Mouse (Mus musculus): Measurements from ENCODE around the gene Syce3. TPM values are rescaled to one million over a fixed set of nuclear protein-coding genes. Genes with fewer than 3 reads are reported as not detected.

Syce3 gene
- polyA plus RNA-seq, 1 experiment from 2014 or later: not detected

DNA sequence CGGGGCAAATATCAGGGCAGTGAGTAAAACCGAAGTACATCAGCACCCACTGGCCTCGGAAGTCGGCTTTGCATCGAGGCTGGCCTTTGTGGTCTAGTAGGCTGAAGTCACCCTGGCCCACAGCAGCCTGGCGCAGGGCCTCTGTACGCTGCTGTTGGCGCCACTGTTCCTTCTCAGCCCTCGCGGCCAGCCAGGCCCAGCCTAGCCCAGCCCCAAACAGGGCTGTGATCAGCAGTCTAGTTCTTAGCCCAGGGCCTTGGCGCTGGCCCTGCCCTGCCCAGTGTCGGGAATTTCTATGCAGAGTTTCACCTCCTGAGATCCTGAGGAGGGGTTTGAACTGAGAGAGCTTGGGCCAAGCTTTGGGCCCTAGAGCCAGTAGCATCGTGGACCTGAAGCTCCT is 38.2 kb downstream of the Syce3 start:
- H3K9me3 ChIP-seq (replicated peaks): no peaks in the 10 kb centered on the region
- no peak overlapping the region for H3K4me3 ChIP-seq
- 88% methylated on average over 13 of the region's 13 CpGs for WGBS
- H3K27ac ChIP-seq: 0 out of 2 replicates have a peak overlapping the region, but pooled peaks have one; percentile 98
- no peak overlapping the region for H3K4me2 ChIP-seq
- H3K27me3 ChIP-seq: peaks cover 13% of the 10 kb centered on the region
- H3K36me3 ChIP-seq: peaks cover 54% of the 10 kb centered on the region
- H3K9ac ChIP-seq: no peak overlapping the region
- no peak for ATAC-seq (replicated peaks; ENCODE audit: insufficient number of reproducible peaks, insufficient read depth, low FRiP score, low read depth)
- H3K4me1 ChIP-seq (replicated peaks): peaks cover 18% of the 10 kb centered on the region

- Histone ChIP-seq H3K9me3 (replicated peaks) (no peaks in the 10 kb centered on the region), H3K27me3 (no peaks in the 10 kb centered on the region), H3K4me3 (no peak overlapping the region), H3K27ac (no peak overlapping the region), H3K9ac (no peak overlapping the region), H3K4me2 (no peak overlapping the region), H3K4me1 (replicated peaks) (no peaks in the 10 kb centered on the region), H3K36me3 (peaks cover 94% of the 10 kb centered on the region)
- no peak for ATAC-seq (replicated peaks; ENCODE audit: insufficient number of reproducible peaks, insufficient read depth, low FRiP score, low read depth)
- 90% methylated on average over 4 of the region's 4 CpGs for WGBS
Measured at GRCm38 (mm10) chr15:89365141-89365551, 45.2 kb downstream of the Syce3 start.

DNA sequence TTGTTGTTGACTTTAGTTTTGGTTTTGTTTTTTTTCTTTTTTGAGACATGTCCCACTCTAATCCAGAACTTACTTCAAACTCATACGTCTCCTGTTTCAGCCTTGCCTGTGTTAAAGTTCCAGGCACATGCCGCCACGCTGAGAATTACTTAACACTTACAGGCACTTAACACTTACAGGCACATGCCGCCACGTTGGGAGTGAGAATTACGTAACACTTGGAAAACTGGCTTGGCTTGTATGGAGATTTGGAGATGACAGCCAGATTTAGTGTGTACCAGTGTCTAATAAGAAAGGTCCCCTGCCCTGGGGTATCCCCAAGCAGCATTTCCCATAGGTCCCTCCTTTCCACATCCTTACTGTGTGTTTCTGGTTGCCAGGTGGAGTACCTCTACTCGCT is 47.3 kb downstream of the Syce3 start:
- no peak overlapping the region for H3K27ac ChIP-seq
- H3K9ac ChIP-seq: no peak overlapping the region
- no peak overlapping the region for H3K4me3 ChIP-seq
- 80% methylated on average over 7 of the region's 7 CpGs for WGBS
- ATAC-seq (replicated peaks; ENCODE audit: insufficient number of reproducible peaks, insufficient read depth, low FRiP score, low read depth): no peak
- no peak overlapping the region for H3K4me2 ChIP-seq
- peaks cover 11% of the 10 kb centered on the region for H3K4me1 ChIP-seq (replicated peaks)
- H3K27me3 ChIP-seq: no peaks in the 10 kb centered on the region
- no peaks in the 10 kb centered on the region for H3K9me3 ChIP-seq (replicated peaks)
- peaks cover 76% of the 10 kb centered on the region for H3K36me3 ChIP-seq

DNA sequence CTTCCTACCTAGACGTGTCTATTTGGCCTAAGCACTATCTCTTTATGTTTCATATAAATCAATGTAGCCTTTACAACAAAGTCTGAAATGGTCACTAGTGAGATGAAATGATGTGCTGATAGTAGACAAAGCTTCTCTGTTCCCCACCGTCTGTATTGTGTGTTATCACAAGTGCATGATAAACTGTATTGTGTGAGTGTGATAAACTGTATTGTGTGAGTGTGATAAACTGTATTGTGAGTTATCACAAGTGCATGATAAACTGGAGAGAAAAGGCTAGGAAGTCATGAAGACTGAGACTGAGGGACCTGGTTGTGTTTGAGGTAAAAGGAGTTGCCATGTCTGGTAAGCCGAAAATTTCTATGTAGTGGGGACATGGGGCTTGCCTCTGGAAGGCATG is 51.5 kb downstream of the Syce3 start:
- Histone ChIP-seq H3K27me3 (no peaks in the 10 kb centered on the region), H3K4me2 (no peak overlapping the region), H3K27ac (no peak overlapping the region), H3K36me3 (peaks cover 33% of the 10 kb centered on the region), H3K9ac (no peak overlapping the region), H3K4me1 (replicated peaks) (peaks cover 40% of the 10 kb centered on the region), H3K9me3 (replicated peaks) (no peaks in the 10 kb centered on the region), H3K4me3 (no peak overlapping the region)
- 57% methylated on average over 3 of the region's 3 CpGs for WGBS
- no peak for ATAC-seq (replicated peaks; ENCODE audit: insufficient number of reproducible peaks, insufficient read depth, low FRiP score, low read depth)

- peak; percentile 40; the same call in 1 of the 2 replicates for ATAC-seq (replicated peaks; ENCODE audit: insufficient number of reproducible peaks, insufficient read depth, low FRiP score, low read depth)
- Histone ChIP-seq H3K27ac (peak overlapping the region; percentile 87), H3K4me3 (peak overlapping the region; percentile 86), H3K36me3 (peaks cover 34% of the 10 kb centered on the region), H3K4me1 (replicated peaks) (peaks cover 42% of the 10 kb centered on the region), H3K9me3 (replicated peaks) (no peaks in the 10 kb centered on the region), H3K27me3 (no peaks in the 10 kb centered on the region), H3K4me2 (peak overlapping the region; percentile 69), H3K9ac (peak overlapping the region; percentile 91)
- under 1% methylated on average over 15 of the region's 15 CpGs for WGBS
Measured at GRCm38 (mm10) chr15:89356372-89356771, 53.9 kb downstream of the Syce3 start.

DNA sequence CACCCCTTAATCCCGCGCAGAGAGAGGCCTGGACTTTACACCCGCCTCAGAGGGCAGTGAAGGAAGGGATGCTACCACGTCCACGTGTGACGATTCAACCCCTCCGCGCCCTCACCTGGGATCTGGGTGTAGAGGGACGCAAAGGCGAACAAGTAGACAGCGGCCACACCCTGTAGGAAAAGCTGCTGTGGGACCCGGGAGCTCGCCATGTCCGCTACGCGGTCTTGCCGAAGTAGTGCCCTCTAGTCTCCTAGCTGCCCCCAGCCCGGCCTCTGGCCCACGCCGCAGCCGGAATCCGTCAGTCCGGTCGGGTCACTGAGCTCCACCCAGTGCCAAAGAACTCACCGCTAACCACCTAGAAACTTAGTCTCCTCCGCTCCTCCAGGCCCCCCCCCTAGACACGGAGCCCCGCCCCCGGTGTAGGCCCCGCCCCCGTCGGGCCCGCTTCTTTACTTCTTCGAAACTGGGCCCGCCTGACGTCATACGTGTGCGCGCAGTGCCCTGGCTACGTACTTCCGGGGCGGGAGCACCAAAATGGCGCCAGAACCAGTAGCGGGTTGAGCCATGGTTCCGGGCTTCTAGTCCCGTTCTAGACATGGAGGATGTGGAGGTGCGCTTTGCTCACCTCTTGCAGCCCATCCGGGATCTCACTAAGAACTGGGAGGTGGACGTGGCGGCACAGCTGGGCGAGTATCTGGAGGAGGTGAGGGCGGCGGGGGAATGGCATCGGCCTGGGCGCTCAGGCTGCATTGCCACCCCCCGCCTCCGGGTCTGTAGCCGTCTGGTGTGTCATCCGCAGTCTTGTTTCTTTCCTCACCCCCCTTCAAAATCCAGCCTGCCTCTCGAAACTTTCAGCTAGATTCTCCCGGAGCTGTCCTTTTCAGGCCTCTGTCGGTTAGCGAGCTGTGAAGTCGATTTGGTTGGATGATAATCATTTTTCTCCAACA is 54.8 kb downstream of the Syce3 start, which contains the start of the genes Lmf2 and Ncaph2:
TSS of gene Lmf2 (minus strand) at position 419 of the 947 bp plus-strand sequence.
TSS of gene Ncaph2 (plus strand) at position 479 of the 947 bp plus-strand sequence.
- ATAC-seq (replicated peaks; ENCODE audit: insufficient number of reproducible peaks, insufficient read depth, low FRiP score, low read depth): peak; percentile 91
- Histone ChIP-seq H3K4me1 (replicated peaks) (peaks cover 42% of the 10 kb centered on the region), H3K9ac (peak within 1 kb of the TSS; percentile 91), H3K9me3 (replicated peaks) (no peaks in the 10 kb centered on the region), H3K36me3 (peaks cover 35% of the 10 kb centered on the region), H3K4me3 (peak within 1 kb of the TSS; percentile 86), H3K4me2 (peak within 1 kb of the TSS; percentile 69), H3K27ac (peak within 1 kb of the TSS; percentile 87), H3K27me3 (no peaks in the 10 kb centered on the region)
- WGBS: under 1% methylated on average over 64 of the region's 64 CpGs

DNA sequence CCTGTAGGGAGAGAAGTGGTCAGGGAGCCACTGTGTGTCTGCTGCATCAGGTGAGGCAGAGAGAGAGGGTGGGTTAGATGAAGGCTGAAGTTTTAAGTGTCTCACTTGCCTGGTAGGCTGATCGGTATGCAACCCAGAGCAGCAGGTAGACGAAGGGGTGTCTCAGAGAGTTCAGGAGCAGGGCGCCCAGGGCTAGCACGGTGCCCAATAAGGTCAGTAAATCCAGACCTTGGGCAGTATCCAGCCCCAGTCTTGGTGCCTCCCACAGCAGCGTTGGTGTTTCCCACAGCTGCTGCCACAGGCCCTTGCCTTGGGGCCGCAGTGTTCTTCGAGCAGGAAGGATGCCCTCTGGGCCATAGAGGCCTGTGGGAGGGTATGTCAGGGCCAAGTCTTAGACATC is 55.8 kb downstream of the Syce3 start:
- Histone ChIP-seq H3K9me3 (replicated peaks) (no peaks in the 10 kb centered on the region), H3K27me3 (no peaks in the 10 kb centered on the region), H3K27ac (no peak overlapping the region), H3K4me3 (peak overlapping the region; percentile 86), H3K4me2 (peak overlapping the region; percentile 69), H3K4me1 (replicated peaks) (peaks cover 42% of the 10 kb centered on the region), H3K36me3 (peaks cover 36% of the 10 kb centered on the region), H3K9ac (peak overlapping the region; percentile 91)
- no peak for ATAC-seq (replicated peaks; ENCODE audit: insufficient number of reproducible peaks, insufficient read depth, low FRiP score, low read depth)
- 73% methylated on average over 7 of the region's 7 CpGs for WGBS

DNA sequence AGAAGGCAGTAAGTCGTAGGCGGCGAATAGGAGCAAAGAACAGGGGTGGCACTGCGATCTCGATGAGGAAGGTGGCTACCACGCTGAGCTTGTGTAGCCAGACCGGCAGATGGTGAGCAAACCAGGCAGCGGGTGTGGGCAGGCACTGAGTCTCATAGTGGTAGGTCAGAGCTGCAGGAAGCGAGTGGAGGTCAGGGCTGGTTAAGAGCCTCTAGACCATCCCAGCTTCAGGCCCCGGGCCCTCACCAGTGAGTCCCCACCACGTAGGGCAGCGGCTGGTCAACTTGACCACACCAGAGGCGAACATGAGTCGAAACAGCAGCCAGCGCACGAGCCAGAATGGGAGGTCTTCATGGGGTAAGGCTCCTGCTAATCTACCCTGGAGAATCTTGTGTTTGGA is 56.5 kb downstream of the Syce3 start:
- Histone ChIP-seq H3K27me3 (no peaks in the 10 kb centered on the region), H3K9me3 (replicated peaks) (no peaks in the 10 kb centered on the region), H3K36me3 (peaks cover 36% of the 10 kb centered on the region), H3K4me2 (peak overlapping the region; percentile 69), H3K4me1 (replicated peaks) (peaks cover 37% of the 10 kb centered on the region), H3K9ac (no peak overlapping the region), H3K27ac (no peak overlapping the region), H3K4me3 (no peak overlapping the region)
- no peak for ATAC-seq (replicated peaks; ENCODE audit: insufficient number of reproducible peaks, insufficient read depth, low FRiP score, low read depth)
- WGBS: 95% methylated on average over 16 of the region's 16 CpGs

- Histone ChIP-seq H3K4me2 (no peak overlapping the region), H3K27me3 (no peaks in the 10 kb centered on the region), H3K4me1 (replicated peaks) (peaks cover 29% of the 10 kb centered on the region), H3K27ac (no peak overlapping the region), H3K36me3 (peaks cover 36% of the 10 kb centered on the region), H3K9ac (no peak overlapping the region), H3K9me3 (replicated peaks) (no peaks in the 10 kb centered on the region), H3K4me3 (no peak overlapping the region)
- 94% methylated on average over 12 of the region's 12 CpGs for WGBS
- no peak for ATAC-seq (replicated peaks; ENCODE audit: insufficient number of reproducible peaks, insufficient read depth, low FRiP score, low read depth)
Measured at GRCm38 (mm10) chr15:89352795-89353194, 57.5 kb downstream of the Syce3 start.

GRCm38 (mm10) chr15:89352054-89352453 is 58.2 kb downstream of the Syce3 start:
- H3K4me3 ChIP-seq: no peak overlapping the region
- H3K27ac ChIP-seq: no peak overlapping the region
- H3K4me2 ChIP-seq: no peak overlapping the region
- H3K9ac ChIP-seq: no peak overlapping the region
- H3K27me3 ChIP-seq: no peaks in the 10 kb centered on the region
- 93% methylated on average over 14 of the region's 14 CpGs for WGBS
- peaks cover 36% of the 10 kb centered on the region for H3K36me3 ChIP-seq
- peaks cover 22% of the 10 kb centered on the region for H3K4me1 ChIP-seq (replicated peaks)
- H3K9me3 ChIP-seq (replicated peaks): no peaks in the 10 kb centered on the region
- no peak for ATAC-seq (replicated peaks; ENCODE audit: insufficient number of reproducible peaks, insufficient read depth, low FRiP score, low read depth)

DNA sequence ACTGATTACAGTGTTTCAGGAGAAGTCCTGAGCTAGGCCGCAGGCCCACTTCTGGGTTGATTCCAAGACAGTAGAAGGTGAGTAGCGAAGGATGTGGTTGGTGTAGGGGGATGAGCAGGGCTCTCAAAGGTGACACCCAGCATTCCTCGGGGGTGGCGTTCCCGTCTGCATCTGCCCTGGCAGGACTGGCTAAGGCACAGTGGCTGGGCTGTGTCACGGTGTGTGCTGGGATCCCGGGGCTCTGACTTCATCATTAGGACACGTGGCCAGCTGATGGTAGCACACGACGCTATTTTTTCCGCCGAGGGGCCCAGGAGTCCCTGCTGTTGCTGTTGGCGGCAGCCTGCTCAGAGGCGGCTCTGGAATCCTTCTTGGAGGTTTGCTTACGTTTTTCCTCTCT is 59.0 kb downstream of the Syce3 start:
- 74% methylated on average over 15 of the region's 15 CpGs for WGBS
- Histone ChIP-seq H3K9ac (no peak overlapping the region), H3K4me1 (replicated peaks) (peaks cover 15% of the 10 kb centered on the region), H3K4me2 (no peak overlapping the region), H3K36me3 (peaks cover 36% of the 10 kb centered on the region), H3K27ac (0 out of 2 replicates have a peak overlapping the region, but pooled peaks have one; percentile 34), H3K27me3 (no peaks in the 10 kb centered on the region), H3K4me3 (no peak overlapping the region), H3K9me3 (replicated peaks) (no peaks in the 10 kb centered on the region)
- no peak for ATAC-seq (replicated peaks; ENCODE audit: insufficient number of reproducible peaks, insufficient read depth, low FRiP score, low read depth)

Data from heart, embryonic 15.5 days (tissue).